Mouse (Mus musculus) neural tube, embryonic 11.5 days (tissue): Measurements from ENCODE around the gene Tpm4. TPM values are rescaled to one million over a fixed set of nuclear protein-coding genes. Genes with fewer than 3 reads are reported as not detected.

ENCODE experiments used
- ATAC-seq: fragments of 200-750 bp; cut with Nextera tagmentation; 2 replicates; pipeline ENCODE4 v1.8.0; 2017; ENCODE audit warnings: moderate number of reproducible peaks, mild to moderate bottlenecking, moderate TSS enrichment, moderate library complexity; ENCODE audit not compliant: insufficient read depth, low FRiP score, low TSS enrichment
- DNase-seq: peaks from one replicate; pipeline ENCODE4 v3.0.0-alpha.2; 2015; ENCODE audit warnings: low spot score
- H3K27ac ChIP-seq: fragments of 300-500 bp; sonication (generic); 2 replicates; pipeline ENCODE4 v1.5.1; 2014; ENCODE audit warnings: low read depth, mild to moderate bottlenecking, low read length
- H3K27me3 ChIP-seq: fragments of 300-500 bp; sonication (generic); 2 replicates; pipeline ENCODE4 v1.6.1; 2014; ENCODE audit warnings: mild to moderate bottlenecking, low read length, mixed read lengths; ENCODE audit not compliant: control insufficient read depth, insufficient read depth
- H3K36me3 ChIP-seq: fragments of 300-500 bp; sonication (generic); 2 replicates; pipeline ENCODE4 v1.6.1; 2014; ENCODE audit warnings: mild to moderate bottlenecking, low read length, moderate library complexity, mixed read lengths; ENCODE audit not compliant: control insufficient read depth, insufficient read depth
- H3K4me1 ChIP-seq: fragments of 300-500 bp; sonication (generic); 2 replicates; pipeline ENCODE4 v1.6.1; 2014; ENCODE audit warnings: low read length, mixed read lengths; ENCODE audit not compliant: control insufficient read depth, insufficient read depth
- H3K4me2 ChIP-seq: fragments of 300-500 bp; sonication (generic); 2 replicates; pipeline ENCODE4 v1.6.1; 2014; ENCODE audit warnings: low read depth, mild to moderate bottlenecking, moderate library complexity
- H3K4me3 ChIP-seq: fragments of 300-500 bp; sonication (generic); 2 replicates; pipeline ENCODE4 v1.5.1; 2014; ENCODE audit warnings: low read depth, low read length
- H3K9ac ChIP-seq: fragments of 300-500 bp; sonication (generic); 2 replicates; pipeline ENCODE4 v1.6.1; 2014; ENCODE audit warnings: mild to moderate bottlenecking, low read length
- H3K9me3 ChIP-seq: fragments of 300-500 bp; sonication (generic); 2 replicates; pipeline ENCODE4 v1.6.1; 2016; ENCODE audit warnings: low read length; ENCODE audit not compliant: control insufficient read depth
- WGBS: fragments of 180-500 bp; shearing (Covaris S2); extraction: QIAGEN DNeasy Blood & Tissue Kit; methylation state at CpG from one replicate; pipeline ENCODE4 v1.1.7; 2014; 5-methylcytosine and 5-hydroxymethylcytosine counted together
- polyA plus RNA-seq: library from polyadenylated mRNA; unstranded; fragments of >200 nt; fragmentation: Nextera tagmentation; extraction: Ambion mirVana; gene quantifications from 2 replicates; pipeline ENCODE4 v1.2.1, GENCODE M21; 2014

Gene Tpm4
- polyA plus RNA-seq, 1 experiment from 2014 or later: 554 TPM

- no peaks in the 10 kb centered on the region for H3K27me3 ChIP-seq
These were observed 1.3 kb upstream of the Tpm4 start for GRCm38 (mm10) chr8:72133507-72133906.

GRCm38 (mm10) chr8:72135446-72136301, 899 bp downstream of the Tpm4 start:
- 0 out of 2 replicates have a peak, but pooled peaks cover 4% of the 10 kb centered on the region for H3K4me1 ChIP-seq
- H3K27me3 ChIP-seq: no peaks in the 10 kb centered on the region
- H3K9ac ChIP-seq: peak overlapping the region; percentile 91
- no peaks in the 10 kb centered on the region; the same call in 1 of the 2 replicates for H3K36me3 ChIP-seq
- DNase-seq: peak; percentile 80
- H3K4me3 ChIP-seq: peak overlapping the region; percentile 83
- peak overlapping the region; percentile 96 for H3K27ac ChIP-seq
- peak overlapping the region; percentile 94 for H3K4me2 ChIP-seq
- H3K9me3 ChIP-seq: no peaks in the 10 kb centered on the region
- WGBS: under 1% methylated on average over 60 of the region's 62 CpGs
- peak; percentile 67 for ATAC-seq

More at GRCm38 (mm10) chr8:72133507-72133906, 1.3 kb upstream of the Tpm4 start:
- ATAC-seq: no peak
- Histone ChIP-seq H3K4me2 (no peak overlapping the region), H3K4me3 (no peak overlapping the region), H3K36me3 (no peaks in the 10 kb centered on the region; the same call in 1 of the 2 replicates), H3K9ac (no peak overlapping the region), H3K27ac (no peak overlapping the region), H3K9me3 (no peaks in the 10 kb centered on the region), H3K4me1 (0 out of 2 replicates have a peak, but pooled peaks cover 4% of the 10 kb centered on the region)
- no peak for DNase-seq
- 67% methylated on average over 1 of the region's 1 CpGs for WGBS

- peaks cover 2% of the 10 kb centered on the region; the same call in 1 of the 2 replicates for H3K36me3 ChIP-seq
- ATAC-seq (no peak), DNase-seq (peak; percentile 63)
- H3K9me3 ChIP-seq: no peaks in the 10 kb centered on the region
- no peaks in the 10 kb centered on the region for H3K27me3 ChIP-seq
- H3K4me1 ChIP-seq: 0 out of 2 replicates have a peak, but pooled peaks cover 4% of the 10 kb centered on the region
- peak overlapping the region; percentile 91 for H3K9ac ChIP-seq
- H3K4me3 ChIP-seq: peak overlapping the region; percentile 83
- H3K4me2 ChIP-seq: peak overlapping the region; percentile 94
- WGBS: 1% methylated on average over 18 of the region's 18 CpGs
- H3K27ac ChIP-seq: peak overlapping the region; percentile 96
These were observed 1.7 kb downstream of the Tpm4 start for GRCm38 (mm10) chr8:72136302-72136978.

GRCm38 (mm10) chr8:72137431-72137830, 2.7 kb downstream of the Tpm4 start:
- Histone ChIP-seq H3K27me3 (no peaks in the 10 kb centered on the region), H3K9me3 (no peaks in the 10 kb centered on the region), H3K36me3 (peaks cover 4% of the 10 kb centered on the region; the same call in 1 of the 2 replicates), H3K27ac (no peak overlapping the region), H3K4me3 (no peak overlapping the region), H3K4me1 (0 out of 2 replicates have a peak, but pooled peaks cover 4% of the 10 kb centered on the region), H3K9ac (no peak overlapping the region), H3K4me2 (peak overlapping the region; percentile 13)
- no peak for ATAC-seq
- DNase-seq: no peak
- 89% methylated on average over 2 of the region's 2 CpGs for WGBS

GRCm38 (mm10) chr8:72138456-72138855, 3.7 kb downstream of the Tpm4 start:
- no peak for ATAC-seq
- no peak overlapping the region for H3K4me2 ChIP-seq
- H3K27ac ChIP-seq: no peak overlapping the region
- H3K4me1 ChIP-seq: 0 out of 2 replicates have a peak, but pooled peaks cover 4% of the 10 kb centered on the region
- H3K9me3 ChIP-seq: no peaks in the 10 kb centered on the region
- no peaks in the 10 kb centered on the region for H3K27me3 ChIP-seq
- no peak for DNase-seq
- no peak overlapping the region for H3K9ac ChIP-seq
- H3K36me3 ChIP-seq: peaks cover 6% of the 10 kb centered on the region; the same call in 1 of the 2 replicates
- H3K4me3 ChIP-seq: no peak overlapping the region
- 96% methylated on average over 5 of the region's 5 CpGs for WGBS

GRCm38 (mm10) chr8:72143256-72143824, 8.6 kb downstream of the Tpm4 start:
- Histone ChIP-seq H3K4me1 (no peaks in the 10 kb centered on the region), H3K36me3 (peaks cover 29% of the 10 kb centered on the region), H3K27ac (no peak overlapping the region), H3K27me3 (no peaks in the 10 kb centered on the region), H3K4me3 (no peak overlapping the region), H3K4me2 (no peak overlapping the region), H3K9me3 (no peaks in the 10 kb centered on the region), H3K9ac (no peak overlapping the region)
- DNase-seq: no peak
- WGBS: 93% methylated on average over 13 of the region's 13 CpGs
- ATAC-seq: no peak

- no peaks in the 10 kb centered on the region for H3K9me3 ChIP-seq
- H3K4me2 ChIP-seq: no peak overlapping the region
- H3K4me1 ChIP-seq: no peaks in the 10 kb centered on the region
- WGBS: 91% methylated on average over 5 of the region's 5 CpGs
- ATAC-seq: no peak
- no peak overlapping the region for H3K4me3 ChIP-seq
- H3K36me3 ChIP-seq: peaks cover 29% of the 10 kb centered on the region
- DNase-seq: no peak
- no peaks in the 10 kb centered on the region for H3K27me3 ChIP-seq
- no peak overlapping the region for H3K27ac ChIP-seq
- no peak overlapping the region for H3K9ac ChIP-seq
These were observed 9.7 kb downstream of the Tpm4 start for GRCm38 (mm10) chr8:72144345-72144975.

- ATAC-seq (no peak), DNase-seq (no peak)
- no peak overlapping the region for H3K9ac ChIP-seq
- H3K36me3 ChIP-seq: peaks cover 29% of the 10 kb centered on the region
- no peaks in the 10 kb centered on the region for H3K4me1 ChIP-seq
- no peak overlapping the region for H3K4me2 ChIP-seq
- no peaks in the 10 kb centered on the region for H3K9me3 ChIP-seq
- no peak overlapping the region for H3K27ac ChIP-seq
- H3K4me3 ChIP-seq: no peak overlapping the region
- no peaks in the 10 kb centered on the region for H3K27me3 ChIP-seq
- WGBS: 92% methylated on average over 3 of the region's 3 CpGs
These were observed 10.7 kb downstream of the Tpm4 start for GRCm38 (mm10) chr8:72145511-72145910.
